Mouse (Mus musculus) ES-E14 (cell line): ENCODE measurements at regions not wholly inside any gene's neighbourhood (a gene's known extent, or its start where the extent isn't known, plus 50 kb on each side); places are given as distances from the start of the nearest gene placed in this dataset.

Experiments
- DNase-seq: peaks from one replicate; pipeline ENCODE4 v3.0.0-alpha.2; 2013; ENCODE audit warnings: low read depth, low spot score
- H3K27ac ChIP-seq: 2 replicates; pipeline ENCODE4 v1.5.1; 2012; ENCODE audit warnings: low read depth, mild to moderate bottlenecking, low read length, moderate library complexity, mixed read lengths; ENCODE audit not compliant: poor library complexity, insufficient read depth, severe bottlenecking
- H3K36me3 ChIP-seq: 2 replicates; pipeline ENCODE4 v1.6.1; 2012; ENCODE audit warnings: mild to moderate bottlenecking, low read length, moderate library complexity, mixed read lengths; ENCODE audit not compliant: control insufficient read depth, poor library complexity, insufficient read depth, severe bottlenecking
- H3K4me1 ChIP-seq, 2 experiments: fragments of 150-350 bp in 1 of 2; sonication (generic) in 1 of 2; 2 replicates each; pipeline ENCODE4 v1.6.1; 2012; ENCODE audit warnings: low read length in 2 of 2, mild to moderate bottlenecking in 1 of 2, mixed read lengths in 1 of 2; ENCODE audit not compliant: control insufficient read depth in 2 of 2, insufficient read depth in 2 of 2, poor library complexity in 1 of 2
- H3K4me3 ChIP-seq, 2 experiments: fragments of 150-350 bp in 1 of 2; sonication (generic) in 1 of 2; 2 replicates each; pipeline ENCODE4 v1.5.1; 2012; ENCODE audit warnings: low read length in 2 of 2, low read depth in 1 of 2, mild to moderate bottlenecking in 1 of 2, mixed read lengths in 1 of 2; ENCODE audit not compliant: insufficient read depth in 1 of 2, poor library complexity in 1 of 2, severe bottlenecking in 1 of 2
- H3K9ac ChIP-seq: 2 replicates; pipeline ENCODE4 v1.6.1; 2012; ENCODE audit warnings: low read depth, mild to moderate bottlenecking, low read length, mixed read lengths; ENCODE audit not compliant: poor library complexity, insufficient read depth, severe bottlenecking
- H3K9me3 ChIP-seq: fragments of 150-350 bp; sonication (generic); 2 replicates; pipeline ENCODE4 v1.6.1; 2012; ENCODE audit warnings: low read depth, mild to moderate bottlenecking, low read length; ENCODE audit not compliant: control insufficient read depth, insufficient read depth
- CHD2 ChIP-seq: IDR thresholded peaks from 2 replicates; pipeline ENCODE4 v1.6.1; 2014; ENCODE audit warnings: mild to moderate bottlenecking, low read depth, low read length, inconsistent platforms
- HCFC1 ChIP-seq: IDR thresholded peaks from 2 replicates; pipeline ENCODE4 v1.6.1; 2012; ENCODE audit warnings: low read length, inconsistent platforms, borderline replicate concordance; ENCODE audit not compliant: insufficient read depth
- MAFK ChIP-seq: IDR thresholded peaks from 2 replicates; pipeline ENCODE4 v1.6.1; 2014; ENCODE audit warnings: mild to moderate bottlenecking, low read depth, low read length, inconsistent platforms; ENCODE audit not compliant: insufficient read depth
- ZC3H11A ChIP-seq: IDR thresholded peaks from 2 replicates; pipeline ENCODE4 v1.6.1; 2012; ENCODE audit warnings: low read depth, mild to moderate bottlenecking, inconsistent platforms, low read length, borderline replicate concordance
- ZNF384 ChIP-seq: IDR thresholded peaks from 2 replicates; pipeline ENCODE4 v1.6.1; 2012; ENCODE audit warnings: low read depth, low read length, inconsistent platforms
- in situ Hi-C, 2 experiments: fragments of 600-800 bp; cut with MboI; formaldehyde crosslinking; loops; one replicate each; pipeline ENCODE4 v1.15.1; 2025; ENCODE audit warnings: low sequenced_read_pairs in 2 of 2, inconsistent platforms in 1 of 2; ENCODE audit not compliant: unreplicated experiment in 2 of 2

GRCm38 (mm10) chr1:89207306-89207705 lies 137.1 kb downstream of the Sh3bp4 start:
- H3K4me1 ChIP-seq: no peaks in the 10 kb centered on the region
- in situ Hi-C loops: loop anchor here in 1 of 2 experiments (5.0 kb wide), 1 partner anchor 465 kb away; no protein-coding TSS in a partner anchor
- no peak overlapping the region for H3K27ac ChIP-seq
- no peaks in the 10 kb centered on the region for H3K9me3 ChIP-seq
- TF ChIP-seq CHD2: no peak
- peak; percentile 44; the same call in 1 of the 2 replicates for TF ChIP-seq ZC3H11A
- no peak for TF ChIP-seq MAFK
- DNase-seq: no peak
- no peak overlapping the region for H3K4me3 ChIP-seq
- no peak overlapping the region for H3K9ac ChIP-seq
- H3K36me3 ChIP-seq: no peaks in the 10 kb centered on the region

- H3K9ac ChIP-seq: no peak overlapping the region
- DNase-seq: no peak
- H3K36me3 ChIP-seq: no peaks in the 10 kb centered on the region
- H3K27ac ChIP-seq: no peak overlapping the region
- TF ChIP-seq MAFK (no peak), ZC3H11A (no peak), HCFC1 (no peak), ZNF384 (no peak), CHD2 (no peak)
- no peaks in the 10 kb centered on the region for H3K4me1 ChIP-seq
- H3K9me3 ChIP-seq: no peaks in the 10 kb centered on the region
- H3K4me3 ChIP-seq: no peak overlapping the region
- in situ Hi-C loops: no loop called here
These were observed 140.9 kb downstream of the Sh3bp4 start for GRCm38 (mm10) chr1:89211116-89211515.

GRCm38 (mm10) chr1:89228426-89228825 lies 158.2 kb downstream of the Sh3bp4 start:
- no peak overlapping the region for H3K9ac ChIP-seq
- H3K4me3 ChIP-seq: no peak overlapping the region
- H3K27ac ChIP-seq: no peak overlapping the region
- H3K36me3 ChIP-seq: no peaks in the 10 kb centered on the region
- in situ Hi-C loops: no loop called here
- H3K4me1 ChIP-seq: no peaks in the 10 kb centered on the region
- H3K9me3 ChIP-seq: no peaks in the 10 kb centered on the region
- TF ChIP-seq ZNF384 (no peak), MAFK (no peak), HCFC1 (no peak), CHD2 (no peak), ZC3H11A (no peak)
- DNase-seq: no peak

GRCm38 (mm10) chr1:89231756-89232155 lies 161.5 kb downstream of the Sh3bp4 start:
- DNase-seq: no peak
- no peak for TF ChIP-seq HCFC1
- no peak for TF ChIP-seq CHD2
- no peak for TF ChIP-seq ZNF384
- no peak for TF ChIP-seq MAFK
- no peak for TF ChIP-seq ZC3H11A
- no peaks in the 10 kb centered on the region for H3K36me3 ChIP-seq
- in situ Hi-C loops: no loop called here
- no peak overlapping the region for H3K4me3 ChIP-seq
- no peaks in the 10 kb centered on the region for H3K9me3 ChIP-seq
- no peak overlapping the region for H3K9ac ChIP-seq
- H3K27ac ChIP-seq: no peak overlapping the region
- no peaks in the 10 kb centered on the region for H3K4me1 ChIP-seq

- Histone ChIP-seq H3K4me3 (no peak overlapping the region), H3K27ac (no peak overlapping the region), H3K9me3 (no peaks in the 10 kb centered on the region), H3K4me1 (no peaks in the 10 kb centered on the region), H3K9ac (no peak overlapping the region), H3K36me3 (no peaks in the 10 kb centered on the region)
- no peak for DNase-seq
- TF ChIP-seq MAFK: no peak
- no peak for TF ChIP-seq ZNF384
- no peak for TF ChIP-seq HCFC1
- in situ Hi-C loops: no loop called here
These were observed 162.2 kb downstream of the Sh3bp4 start for GRCm38 (mm10) chr1:89232391-89232790.
